Mouse (Mus musculus): ENCODE measurements around the gene Cntnap2. TPM values are rescaled to one million over a fixed set of nuclear protein-coding genes. Genes with fewer than 3 reads are reported as not detected.

Gene Cntnap2
- total RNA-seq, 1 experiment from 2014 or later: 1.3 TPM

DNA sequence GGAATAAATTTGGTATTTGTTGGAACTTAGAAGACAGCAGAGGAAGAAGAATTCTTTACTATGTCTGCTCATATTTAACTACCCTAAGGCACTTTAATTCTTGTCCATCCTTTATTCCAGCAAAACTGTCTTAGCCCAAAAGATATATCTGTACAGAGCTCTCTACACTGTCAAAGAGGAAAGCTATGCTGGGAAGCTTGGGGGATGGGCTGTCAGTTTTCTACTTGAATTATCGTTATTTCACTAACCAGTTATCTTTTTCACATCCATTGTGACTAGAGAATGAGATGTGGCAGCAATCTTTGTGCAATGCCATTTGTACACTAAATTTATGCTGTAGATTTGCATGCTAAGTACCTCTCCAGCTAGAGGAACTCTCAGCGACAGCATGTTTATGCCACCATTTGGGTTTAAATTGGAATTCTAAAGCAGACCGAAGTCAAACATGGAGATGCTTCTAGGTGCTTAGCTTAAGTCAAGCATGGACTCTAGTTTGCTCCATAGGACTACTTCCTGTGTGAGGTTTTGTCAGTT is 268.9 kb downstream of the Cntnap2 start:
- DNase-seq: no peak

DNA sequence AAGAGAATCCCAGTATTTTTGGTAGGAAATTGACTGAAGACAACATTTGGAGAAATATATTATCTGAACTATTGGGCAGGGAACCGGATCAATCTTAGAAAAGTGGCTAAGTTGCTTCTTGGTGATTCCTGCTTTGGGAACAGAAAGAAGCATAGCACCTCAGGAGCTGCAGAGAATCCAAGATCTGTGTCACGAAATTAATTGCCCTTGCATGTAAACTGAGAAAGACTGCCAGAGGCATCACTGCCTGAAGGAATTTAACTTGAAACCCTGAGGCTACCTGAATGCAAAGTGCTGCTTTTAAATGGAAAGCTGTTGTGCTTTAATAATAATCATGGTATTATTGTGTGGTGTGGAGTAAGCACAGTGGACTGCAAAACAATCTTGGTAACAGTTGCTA is 286.2 kb downstream of the Cntnap2 start:
- no peak for DNase-seq

DNA sequence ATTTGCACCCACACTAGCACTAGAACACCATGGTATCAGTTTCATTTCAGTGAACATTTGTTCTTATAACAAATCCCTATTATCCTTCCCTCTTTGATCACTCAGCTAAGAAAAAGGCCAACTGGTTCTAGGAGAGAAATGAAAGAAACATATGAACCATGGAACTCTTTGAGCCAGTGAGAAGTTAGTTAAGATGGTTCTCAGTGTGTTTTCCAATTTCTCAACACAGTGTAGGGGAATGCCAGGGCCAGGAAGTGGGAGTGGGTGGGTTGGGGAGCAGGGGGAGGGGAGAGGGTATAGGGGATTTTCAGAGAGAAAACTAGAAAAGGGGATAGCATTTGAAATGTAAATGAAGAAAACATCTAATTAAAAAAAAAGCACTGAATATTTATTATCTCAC is 286.8 kb downstream of the Cntnap2 start:
- no peak for DNase-seq

DNA sequence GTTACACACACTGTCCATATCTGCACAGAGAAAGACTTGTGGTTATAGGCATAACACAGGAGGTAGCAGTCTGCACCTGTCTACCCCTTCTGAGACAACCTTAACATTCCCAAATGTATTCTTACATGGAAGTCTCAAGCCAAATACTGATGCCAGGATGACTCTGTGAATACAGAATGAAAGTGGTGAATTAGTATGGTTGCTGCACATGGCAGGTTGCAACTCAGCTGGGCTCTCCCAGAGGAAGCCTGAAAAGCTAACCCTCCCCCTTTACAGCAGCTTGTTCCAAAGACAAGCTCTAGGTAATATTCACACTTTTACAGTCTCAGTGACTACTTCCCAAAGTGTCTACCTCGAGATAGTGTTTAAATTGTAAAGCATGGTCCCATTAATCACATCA is 307.3 kb downstream of the Cntnap2 start:
- DNase-seq: no peak

DNA sequence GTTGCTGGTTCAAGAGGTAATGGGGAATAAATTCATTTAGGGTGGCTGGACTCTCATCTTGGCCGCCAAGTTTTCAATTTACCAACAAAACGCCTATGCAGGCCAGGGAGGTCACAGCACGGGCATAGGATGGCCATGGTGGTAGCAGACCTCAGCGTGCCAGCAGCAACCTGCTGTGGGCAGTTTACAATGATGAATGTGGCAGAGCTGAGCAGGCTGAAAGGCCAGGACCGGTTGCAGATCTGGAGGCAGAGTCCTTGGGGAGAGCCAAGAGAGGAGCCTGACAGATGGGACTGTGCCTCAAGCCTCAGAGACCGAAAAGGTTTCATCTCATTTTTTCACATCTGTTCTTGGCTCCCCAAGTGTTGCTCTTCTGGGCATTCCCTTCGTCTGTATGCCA is 322.0 kb downstream of the Cntnap2 start:
- DNase-seq: no peak

DNA sequence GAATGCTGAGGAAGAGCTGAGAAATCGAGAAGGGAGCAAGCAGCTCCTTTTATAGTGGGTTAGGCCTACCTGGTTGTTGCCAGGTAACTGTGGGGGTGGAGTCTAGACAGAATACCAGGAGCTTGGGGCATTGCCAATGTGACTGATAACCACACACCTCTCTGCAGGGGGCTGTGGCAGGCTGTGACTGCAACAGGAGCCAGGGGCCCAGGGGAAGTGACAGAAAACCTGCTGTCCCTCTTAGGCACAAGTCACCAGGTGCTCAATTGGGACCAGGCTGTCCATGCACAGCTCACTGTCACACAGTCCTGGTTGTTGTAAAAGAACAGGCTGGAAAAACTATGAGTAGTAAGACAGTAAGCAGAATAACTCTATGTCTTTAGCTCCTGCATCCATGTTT is 329.9 kb downstream of the Cntnap2 start:
- no peak for DNase-seq

DNA sequence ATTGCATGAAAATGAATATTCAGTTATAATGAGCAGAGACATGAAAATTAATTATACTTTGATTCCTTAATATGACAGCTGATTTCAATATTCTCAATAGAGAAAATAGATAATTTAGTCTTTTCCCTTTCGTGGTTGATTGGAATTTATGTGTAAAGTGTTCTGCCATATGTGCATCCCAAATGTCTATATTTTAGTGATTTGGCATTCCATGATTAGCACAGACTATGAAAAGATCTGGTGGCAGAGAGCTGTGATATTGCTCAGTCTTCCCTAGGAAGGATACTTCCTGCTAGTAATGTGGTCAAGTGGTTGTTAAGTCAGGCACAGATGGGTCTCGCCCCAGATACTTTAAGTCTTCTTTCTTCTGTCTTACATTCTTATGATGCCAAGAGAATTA is 354.5 kb downstream of the Cntnap2 start:
- DNase-seq: no peak

DNA sequence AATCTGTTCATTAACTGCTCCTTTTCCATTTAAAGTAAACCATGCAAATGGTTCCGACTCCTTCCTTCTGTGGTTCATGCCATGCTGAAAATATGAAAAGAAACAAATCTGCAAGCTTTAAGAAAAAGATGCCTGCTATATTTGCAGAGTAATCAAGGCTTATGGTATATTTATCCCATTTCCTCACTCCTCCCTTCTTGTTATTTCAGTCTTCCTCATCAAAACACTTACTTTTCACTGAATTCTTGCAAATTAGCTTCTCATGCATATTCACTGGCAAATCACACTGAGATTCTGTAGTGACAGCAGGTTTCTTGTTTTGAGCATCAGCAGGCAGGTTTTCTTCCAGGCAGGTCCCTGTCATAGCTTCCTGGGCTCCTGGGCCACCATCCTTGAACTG is 396.3 kb downstream of the Cntnap2 start:
- DNase-seq: no peak

DNA sequence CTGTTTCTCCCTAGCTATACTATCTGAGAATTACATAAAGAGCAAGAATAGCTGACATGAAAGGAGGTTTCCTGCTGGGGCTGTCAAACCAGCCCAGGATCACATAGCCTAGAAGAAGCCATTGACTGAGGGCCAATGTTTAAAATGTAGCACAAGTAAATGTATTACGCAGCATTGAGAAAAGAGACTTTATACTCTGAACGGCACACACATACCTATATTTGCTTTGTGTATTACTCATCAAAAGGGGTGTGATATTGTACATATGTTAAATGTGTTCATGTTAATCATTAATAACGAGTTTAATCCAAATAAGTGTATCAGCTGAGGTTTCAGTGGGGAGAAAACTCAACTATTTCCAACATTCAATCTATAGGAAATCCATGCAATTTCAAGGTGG is 459.1 kb downstream of the Cntnap2 start:
- no peak for DNase-seq

DNA sequence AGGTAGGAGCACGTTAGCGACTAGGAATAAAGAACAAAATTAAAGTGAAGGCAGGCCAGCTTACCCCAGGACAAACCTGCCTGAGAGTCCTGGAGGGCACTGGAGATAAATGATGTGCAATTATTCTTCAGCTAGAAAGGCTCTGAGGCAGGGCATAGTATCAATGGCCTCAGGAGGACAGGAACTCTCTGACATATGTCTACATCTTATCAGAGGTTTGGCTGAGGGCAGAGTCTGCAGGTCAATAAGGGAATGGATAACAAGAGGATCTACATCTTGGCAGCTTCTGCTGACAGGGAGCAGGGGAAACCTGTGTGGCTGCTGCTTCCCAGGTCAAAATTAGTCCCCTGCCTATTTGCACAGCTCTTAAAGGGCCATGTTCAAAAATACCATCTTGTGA is 477.8 kb downstream of the Cntnap2 start:
- DNase-seq: no peak

DNA sequence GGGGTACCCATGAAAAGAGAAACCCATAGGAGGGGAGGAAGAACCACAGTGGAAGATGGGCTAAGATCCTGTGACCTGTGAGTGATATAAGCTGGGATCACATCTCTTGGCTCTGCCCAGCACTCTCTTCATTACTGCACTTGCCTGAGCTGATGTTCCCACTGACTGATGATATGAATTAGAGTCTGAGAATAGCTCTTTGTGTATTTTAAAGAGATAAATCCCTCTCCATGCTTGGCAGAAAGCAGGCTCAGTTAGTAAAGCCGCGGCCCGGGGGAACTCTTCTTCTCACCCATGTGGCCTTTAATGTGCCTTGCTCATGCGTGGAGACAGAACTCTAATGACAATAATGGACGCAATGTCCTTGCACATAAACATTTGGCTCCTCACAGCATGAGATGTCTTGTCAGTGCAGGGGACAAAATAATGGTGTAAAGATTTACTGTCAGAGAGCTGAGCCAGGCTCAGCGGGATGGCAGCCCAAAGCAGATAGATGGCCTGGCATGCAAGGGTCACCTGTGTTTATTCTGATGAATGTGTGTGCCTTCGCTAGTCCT is 485.2 kb downstream of the Cntnap2 start:
- DNase-seq: no peak

DNA sequence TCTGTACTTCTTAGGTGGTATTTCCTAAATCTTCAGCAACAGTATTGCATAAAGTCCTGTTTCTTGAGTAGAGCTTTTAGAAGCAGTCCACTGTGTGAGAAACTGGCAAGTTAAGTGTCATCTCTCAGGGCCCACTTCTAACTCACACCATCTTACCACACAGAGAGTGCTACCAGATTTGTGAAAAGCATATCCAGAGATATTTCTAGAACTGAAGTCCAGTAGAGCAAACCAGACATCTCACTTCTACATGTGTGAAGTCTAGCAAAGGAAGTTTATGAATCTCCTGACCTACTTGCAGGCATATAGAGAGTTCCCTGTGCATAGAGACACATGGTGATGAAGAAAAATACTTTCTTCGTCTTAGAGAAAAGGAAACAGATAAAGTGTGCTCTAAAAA is 500.6 kb downstream of the Cntnap2 start:
- DNase-seq: no peak

DNA sequence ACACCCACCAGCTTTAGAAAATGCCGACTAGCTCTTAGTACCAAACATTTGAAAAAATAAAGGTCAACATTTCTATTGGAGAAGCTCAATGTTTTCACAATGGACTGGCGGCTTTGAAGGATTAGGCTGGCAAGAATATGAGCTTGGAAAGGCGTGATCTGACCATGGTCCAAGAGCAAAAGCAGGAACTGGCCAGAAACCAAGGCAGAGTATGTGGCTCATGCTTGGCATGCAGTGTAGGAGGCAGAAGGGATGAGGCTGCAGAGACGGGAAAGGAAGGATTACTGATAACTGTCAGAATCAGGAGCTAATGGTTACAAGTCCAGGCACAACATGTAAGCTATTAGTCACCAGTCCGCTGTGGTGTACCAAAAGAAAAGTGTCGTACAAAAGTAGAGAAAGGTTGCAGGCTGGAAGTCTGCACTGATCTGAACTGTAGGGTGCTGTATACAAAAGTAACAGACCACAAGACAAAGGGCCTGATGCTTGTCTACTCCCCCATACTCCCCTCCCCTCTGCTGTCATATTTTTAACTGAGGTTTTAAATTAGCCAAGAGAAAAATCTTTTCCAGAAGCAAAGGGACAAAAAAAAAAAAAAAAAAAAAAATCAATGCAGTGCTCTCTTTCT is 525.4 kb downstream of the Cntnap2 start:
- DNase-seq: peak; percentile 29

DNA sequence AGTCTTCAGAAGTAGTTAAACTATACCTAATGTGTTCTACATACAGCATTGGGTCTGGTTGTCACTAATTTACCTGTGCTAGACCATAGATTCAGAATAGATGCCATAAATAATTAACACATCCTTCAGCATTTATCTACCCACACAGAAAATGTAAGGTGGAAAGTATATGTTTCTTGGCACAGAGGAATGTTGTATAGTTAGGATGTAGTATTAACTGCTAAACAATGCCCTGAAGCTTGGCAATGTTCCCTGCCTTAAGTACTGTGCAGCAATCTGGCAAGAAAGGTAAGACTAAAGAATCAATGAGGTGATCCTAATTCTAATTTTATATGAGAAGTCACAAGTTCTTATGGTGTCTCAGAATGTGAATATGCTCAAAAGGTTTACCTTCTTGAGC is 529.9 kb downstream of the Cntnap2 start:
- no peak for DNase-seq

DNA sequence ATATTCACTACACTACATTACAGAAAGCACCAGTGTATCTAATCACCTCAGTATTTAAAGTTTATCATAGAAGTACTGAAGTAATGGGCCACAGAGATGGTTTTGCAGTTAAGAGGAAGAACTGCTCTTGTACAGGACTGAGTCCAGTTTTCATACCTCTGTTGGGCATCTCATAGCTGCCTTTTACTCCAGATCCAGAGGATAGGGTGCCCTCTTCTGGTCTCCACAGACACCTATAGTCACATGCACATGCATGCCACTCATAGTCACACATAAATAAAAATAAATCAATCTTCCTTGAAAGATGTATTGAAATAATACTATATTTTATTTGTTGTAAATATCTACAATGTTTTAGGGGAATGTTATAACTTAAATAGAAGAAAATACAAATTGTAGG is 587.9 kb downstream of the Cntnap2 start:
- DNase-seq: no peak

DNA sequence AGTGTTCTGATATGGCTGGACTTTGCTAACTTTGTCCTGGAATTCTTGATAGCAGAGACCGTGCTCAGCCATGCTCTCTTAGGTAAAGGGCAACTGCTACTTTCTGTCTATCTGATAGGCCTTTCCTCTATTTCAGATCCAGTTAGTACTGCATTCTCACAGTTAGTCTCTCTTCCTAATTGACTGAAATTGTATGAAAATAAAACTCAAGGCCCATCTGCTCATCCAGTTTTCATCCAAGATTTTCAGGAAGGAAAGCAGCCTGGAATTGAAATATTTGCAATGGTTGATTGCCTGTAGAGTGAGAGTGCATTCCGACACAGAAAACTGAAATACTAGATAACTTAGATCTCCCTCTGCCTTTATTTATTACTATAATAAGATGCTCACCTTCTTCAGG is 589.3 kb downstream of the Cntnap2 start:
- DNase-seq: no peak

DNA sequence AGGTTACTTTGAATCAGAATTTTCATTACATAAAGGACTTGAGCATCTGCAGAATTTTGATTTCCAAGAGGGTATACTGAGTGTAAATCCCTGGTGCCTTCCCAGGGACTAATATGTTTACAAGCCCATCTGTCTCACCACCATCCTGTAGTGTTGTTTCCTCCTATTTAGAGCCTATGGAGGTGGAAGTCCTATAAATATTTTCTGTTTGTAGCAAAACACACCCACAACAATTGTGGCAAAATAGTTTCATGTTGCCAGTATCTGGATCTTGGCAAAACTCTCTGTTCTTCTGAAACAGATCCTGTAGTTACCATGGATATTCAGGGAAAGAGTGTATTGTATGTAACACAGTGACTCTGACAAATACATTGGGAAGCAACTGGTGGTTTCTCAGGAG is 641.1 kb downstream of the Cntnap2 start:
- no peak for DNase-seq

DNA sequence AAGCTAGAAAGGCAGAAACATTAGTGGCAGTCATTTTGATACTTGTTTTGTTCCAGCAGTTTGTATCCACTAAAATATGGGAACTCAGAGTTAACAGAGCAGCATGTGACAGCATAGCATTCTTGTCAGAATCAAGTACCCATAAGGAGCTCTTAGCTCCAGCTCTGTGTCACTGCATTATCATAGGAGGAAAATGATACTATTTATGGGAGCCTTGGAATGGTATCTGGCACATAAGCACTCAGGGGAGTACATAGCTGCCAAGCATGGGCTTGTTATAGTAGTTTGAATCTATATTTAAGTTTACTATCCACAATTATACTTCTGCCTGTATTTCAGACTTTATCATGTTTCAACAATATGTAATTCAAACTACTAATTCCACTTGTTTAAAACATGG is 732.5 kb downstream of the Cntnap2 start:
- DNase-seq: no peak

DNA sequence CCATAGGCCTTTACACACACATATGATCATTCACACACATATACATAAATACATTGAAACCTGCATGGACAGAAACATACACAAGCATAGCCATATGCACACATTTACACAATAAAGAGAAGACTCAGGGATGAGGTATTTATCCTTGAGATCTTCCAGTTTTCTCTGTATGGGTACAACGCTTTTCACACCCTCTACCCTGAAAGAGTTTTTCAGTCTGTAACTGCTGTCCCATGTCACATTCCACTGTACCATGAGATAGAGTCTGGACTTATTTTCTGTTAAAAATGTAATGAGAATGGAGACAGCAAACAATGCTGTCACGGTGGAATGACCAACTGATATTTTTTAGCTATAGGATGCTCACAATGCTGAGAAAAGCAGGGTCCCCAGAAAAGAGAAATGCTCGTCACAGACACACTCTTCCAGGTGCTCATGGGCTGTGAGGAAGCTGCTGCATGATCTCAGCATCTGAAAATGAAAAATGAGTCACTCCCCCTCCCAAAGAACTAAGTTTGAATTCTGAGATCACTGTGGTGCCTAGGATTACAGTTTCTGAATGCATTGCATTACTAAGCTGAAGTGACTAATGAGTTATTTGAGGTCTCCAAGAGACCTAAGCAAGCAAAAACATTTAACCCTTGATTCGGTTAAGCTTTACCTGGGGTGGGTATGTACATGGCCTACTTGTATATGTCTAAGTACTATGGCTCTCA is 782.6 kb downstream of the Cntnap2 start:
- DNase-seq: no peak

DNA sequence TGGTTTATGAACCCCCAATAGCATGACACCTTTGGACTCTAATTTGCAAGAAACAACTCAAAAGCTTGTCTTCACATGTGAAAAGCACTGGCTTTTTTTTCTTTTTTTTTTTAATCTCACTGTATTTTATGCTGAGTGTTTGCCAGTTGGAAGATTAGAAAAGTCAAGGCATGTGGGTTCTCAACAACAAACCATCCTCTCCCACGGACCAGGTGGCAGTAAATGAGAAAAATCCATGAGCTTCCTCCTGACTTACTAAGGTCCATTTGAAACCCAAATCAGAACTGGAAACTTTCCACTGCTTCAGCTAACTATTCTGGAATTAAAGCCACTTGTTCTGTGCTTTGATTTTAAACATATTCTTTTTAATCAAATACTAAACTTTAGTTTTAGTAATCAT is 784.6 kb downstream of the Cntnap2 start:
- DNase-seq: no peak

DNA sequence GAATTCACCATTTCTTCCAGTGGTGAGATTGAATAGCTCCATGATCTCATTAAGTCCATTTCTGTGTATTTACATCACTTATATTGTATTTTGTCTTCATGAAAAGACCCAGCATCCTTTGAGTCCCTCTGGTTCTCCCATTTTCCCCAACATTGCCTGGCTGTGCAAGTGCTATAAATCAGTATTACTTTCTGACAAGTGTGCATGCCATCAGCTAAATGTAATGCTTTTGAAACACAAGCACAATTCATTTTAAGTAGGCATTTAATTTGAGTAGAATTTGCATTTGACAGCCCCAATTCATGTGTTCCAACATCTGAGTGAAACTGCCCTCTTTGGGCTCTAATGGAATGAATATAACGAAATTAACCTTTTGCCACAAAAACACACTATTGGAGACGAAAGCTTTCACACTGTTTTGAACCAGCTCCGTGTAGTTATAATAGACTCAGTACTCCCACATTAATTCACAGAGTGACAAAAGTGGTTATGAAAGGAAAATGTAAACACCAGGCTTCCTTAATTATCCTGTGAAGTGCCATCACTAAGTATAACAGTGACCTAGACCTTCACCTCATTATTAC is 812.3 kb downstream of the Cntnap2 start:
- DNase-seq: no peak

DNA sequence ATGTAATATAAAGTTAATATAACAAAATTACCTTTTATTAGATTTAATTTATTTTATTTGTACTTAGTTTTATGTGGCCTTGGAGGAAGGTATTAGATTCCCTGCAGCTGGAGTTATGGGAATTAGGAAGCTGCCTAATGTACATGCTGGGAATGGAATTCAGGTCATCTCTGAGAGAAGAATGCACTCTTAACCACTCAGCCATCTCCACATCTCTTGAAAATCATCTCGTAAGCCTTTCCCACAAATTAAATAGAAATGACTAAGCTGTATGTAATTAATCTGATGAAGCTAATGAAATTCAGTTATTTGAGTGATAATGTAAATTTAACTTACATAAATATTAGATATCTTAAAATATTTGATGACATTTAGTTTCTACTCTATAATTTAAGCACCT is 826.3 kb downstream of the Cntnap2 start:
- no peak for DNase-seq

DNA sequence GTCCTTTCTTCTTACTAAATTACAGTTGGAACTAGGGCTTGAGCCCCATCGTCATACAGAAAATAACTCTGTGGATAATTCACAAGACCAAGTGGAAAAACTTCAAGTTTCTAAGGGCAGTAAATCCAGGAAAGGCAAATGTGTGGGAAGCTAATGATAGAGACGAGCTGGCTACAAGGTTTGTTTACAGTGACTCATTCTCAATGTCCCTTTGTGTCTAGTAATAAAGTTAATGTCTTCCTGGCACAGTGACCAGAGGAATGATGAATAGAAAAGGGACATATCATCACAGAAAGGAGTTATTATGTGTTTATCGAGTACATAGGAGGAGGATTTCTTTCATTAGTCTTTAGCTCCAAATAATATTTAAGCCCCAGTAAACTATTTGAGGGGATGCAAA is 828.7 kb downstream of the Cntnap2 start:
- DNase-seq: no peak

DNA sequence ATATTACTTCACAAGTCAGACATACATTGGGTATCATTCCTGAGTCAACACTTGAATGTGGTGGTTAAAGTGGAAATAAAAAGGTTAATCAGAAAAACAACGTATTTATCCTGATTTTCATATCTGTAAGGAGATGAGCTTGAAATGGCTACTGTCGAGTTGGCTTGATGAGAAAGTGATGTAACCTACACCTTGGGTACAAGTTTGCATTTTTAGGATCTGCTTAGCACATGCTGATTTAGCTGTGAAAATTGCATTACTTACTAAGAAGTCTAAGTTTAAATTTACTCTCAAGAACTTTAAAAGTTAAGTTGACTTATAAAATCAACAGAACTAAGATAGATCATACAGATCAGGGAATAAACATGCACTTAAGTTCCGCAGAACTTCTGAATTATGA is 879.1 kb downstream of the Cntnap2 start:
- DNase-seq: no peak

Data from adrenal gland, postnatal 14 days (tissue).